In the genomic region with DNA sequence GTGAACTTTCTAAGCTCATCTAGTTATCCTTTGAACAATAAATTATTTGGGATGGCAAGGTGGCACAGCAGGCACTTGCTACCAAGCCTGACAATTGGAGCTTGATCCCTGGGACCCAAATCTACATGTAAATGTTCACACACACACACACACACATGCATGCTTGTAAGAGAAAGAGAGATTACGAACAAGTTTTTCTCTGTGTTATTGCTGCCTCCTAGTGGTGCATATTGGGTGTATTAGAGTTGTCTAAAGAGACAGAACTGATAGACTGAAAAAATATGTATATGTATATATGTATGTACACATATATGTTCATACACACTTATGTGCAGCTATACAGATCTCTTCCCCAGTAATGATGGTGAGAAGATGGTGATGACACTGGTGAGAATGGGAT, we compare ENCODE assay signal across 10 mouse cellular contexts. TPM values are rescaled to one million over a fixed set of nuclear protein-coding genes. Genes with fewer than 3 reads are reported as not detected.
DNase-seq lines count a peak whose midpoint lies in the region; ATAC-seq and TF ChIP-seq lines count a peak whose summit lies in the region.
"Had no signal": no experiment of that assay in that cellular context is flagged by ENCODE, and none has a peak within 500 bp of the region (broad histone marks: within the 10 kb centered on the region; RNA-seq: fewer than 3 reads in every experiment).

No protein-coding gene starts in this region.

- H3K27me3 ChIP-seq in hindbrain, postnatal 0 days (ENCODE audit: insufficient read depth, low read length) = no peaks in the 10 kb centered on the region
- H3K27me3 ChIP-seq in hindbrain, embryonic 10.5 days (ENCODE audit: insufficient read depth, poor library complexity, severe bottlenecking) = peaks cover 12% of the 10 kb centered on the region; the same call in 1 of the 2 replicates
- no peaks in the 10 kb centered on the region for H3K27me3 ChIP-seq in forebrain, postnatal 0 days (ENCODE audit: insufficient read depth, low read length)
- no peaks in the 10 kb centered on the region for H3K27me3 ChIP-seq in cerebellum, adult 2 months (ENCODE audit: control insufficient read depth, insufficient read depth, low read length)
- H3K27me3 ChIP-seq: heart, embryonic 15.5 days had no signal

- TF ChIP-seq CTCF in hindbrain, postnatal 0 days (IDR thresholded peaks at IDR 0.05; ENCODE audit: low read depth) = peak; percentile 76
- TF ChIP-seq CTCF in forebrain, postnatal 0 days (IDR thresholded peaks at IDR 0.05; ENCODE audit: low read depth) = peak; percentile 82
- TF ChIP-seq CTCF in cerebellum, adult 2 months (IDR thresholded peaks at IDR 0.05; ENCODE audit: borderline replicate concordance, insufficient read depth, low read depth, low read length) = no peak

- H3K9me3 ChIP-seq in hindbrain, postnatal 0 days (ENCODE audit: low read length) = no peaks in the 10 kb centered on the region
- H3K9me3 ChIP-seq in hindbrain, embryonic 10.5 days = no peaks in the 10 kb centered on the region
- no peaks in the 10 kb centered on the region for H3K9me3 ChIP-seq in forebrain, postnatal 0 days (ENCODE audit: low read length)
- H3K9me3 ChIP-seq: heart, embryonic 15.5 days had no signal

- no peak for TF ChIP-seq POLR2A in cerebellum, adult 2 months (IDR thresholded peaks at IDR 0.05; ENCODE audit: borderline replicate concordance, insufficient read depth, low read length)

- H3K27ac ChIP-seq in hindbrain, postnatal 0 days = no peak overlapping the region
- no peak overlapping the region for H3K27ac ChIP-seq in hindbrain, embryonic 10.5 days
- no peak overlapping the region for H3K27ac ChIP-seq in forebrain, postnatal 0 days (ENCODE audit: low read depth, low read length)
- no peak overlapping the region for H3K27ac ChIP-seq in cerebellum, adult 2 months (ENCODE audit: insufficient read depth, low read length)
- H3K27ac ChIP-seq: heart, embryonic 15.5 days had no signal

- no peaks in the 10 kb centered on the region for H3K36me3 ChIP-seq in hindbrain, postnatal 0 days (ENCODE audit: insufficient read depth, low read length)
- no peaks in the 10 kb centered on the region for H3K36me3 ChIP-seq in hindbrain, embryonic 10.5 days
- H3K36me3 ChIP-seq in forebrain, postnatal 0 days (ENCODE audit: insufficient read depth) = no peaks in the 10 kb centered on the region
- H3K36me3 ChIP-seq: heart, embryonic 15.5 days had no signal

- no peak overlapping the region for H3K9ac ChIP-seq in hindbrain, postnatal 0 days (replicated peaks; ENCODE audit: low read length)
- no peak overlapping the region for H3K9ac ChIP-seq in forebrain, postnatal 0 days
- H3K9ac ChIP-seq: heart, embryonic 15.5 days had no signal

- no peak overlapping the region for H3K4me2 ChIP-seq in hindbrain, postnatal 0 days (ENCODE audit: low read depth, low read length)
- no peak overlapping the region for H3K4me2 ChIP-seq in forebrain, postnatal 0 days (ENCODE audit: low read depth)
- H3K4me2 ChIP-seq: heart, embryonic 15.5 days had no signal

- peak; percentile 47; the same call in 1 of the 2 replicates for ATAC-seq in hindbrain, postnatal 0 days
- peak; percentile 60 for ATAC-seq in forebrain, postnatal 0 days

- H3K4me3 ChIP-seq in hindbrain, postnatal 0 days (ENCODE audit: low read length) = no peak overlapping the region
- no peak overlapping the region for H3K4me3 ChIP-seq in hindbrain, embryonic 10.5 days
- H3K4me3 ChIP-seq in forebrain, postnatal 0 days (ENCODE audit: low read depth, low read length) = no peak overlapping the region
- H3K4me3 ChIP-seq in cerebellum, adult 2 months (replicated peaks; ENCODE audit: insufficient read depth, low read depth, low read length) = no peak overlapping the region
- H3K4me3 ChIP-seq: heart, embryonic 15.5 days; myocyte had no signal

- peak; percentile 88 for DNase-seq in hindbrain, postnatal 0 days (ENCODE audit: low spot score)
- DNase-seq in hindbrain, embryonic 10.5 days (ENCODE audit: low spot score) = no peak
- peak; percentile 29 for DNase-seq in thymus, postnatal 14 days
- DNase-seq in thymus, postnatal 4 days = no peak
- DNase-seq in forebrain, postnatal 0 days = peak; percentile 84
- no peak for DNase-seq in gastrocnemius, adult 8-10 months (ENCODE audit: low spot score in 2 of 2)
- no peak for DNase-seq in cerebellum, adult 2 months
- no peak for DNase-seq in layer of hippocampus, adult 9-11 months

- H3K4me1 ChIP-seq in hindbrain, postnatal 0 days (ENCODE audit: insufficient read depth, low read length) = no peaks in the 10 kb centered on the region
- H3K4me1 ChIP-seq in hindbrain, embryonic 10.5 days (replicated peaks) = peaks cover 7% of the 10 kb centered on the region
- H3K4me1 ChIP-seq in forebrain, postnatal 0 days (ENCODE audit: insufficient read depth) = peaks cover 5% of the 10 kb centered on the region; the same call in 1 of the 2 replicates
- H3K4me1 ChIP-seq in cerebellum, adult 2 months (ENCODE audit: control insufficient read depth, insufficient read depth, low read length) = no peaks in the 10 kb centered on the region
- H3K4me1 ChIP-seq: heart, embryonic 15.5 days had no signal

- WGBS in hindbrain, postnatal 0 days = 14% methylated on average over 1 of the region's 1 CpGs
- WGBS in hindbrain, embryonic 10.5 days = 47% methylated on average over 1 of the region's 1 CpGs
- WGBS in forebrain, postnatal 0 days = 13% methylated on average over 1 of the region's 1 CpGs
- WGBS in cerebellum, adult 2 months = 26% methylated on average over 1 of the region's 1 CpGs

RNA-seq across cellular contexts. Expression of a gene that starts 6.5 kb away (rescaled TPM):
- 2.9 and 10.7 TPM in 2 replicates for total RNA-seq in hindbrain, postnatal 0 days (2014; rRNA removed)
- 8.3 and 11.2 TPM in 2 replicates for polyA plus RNA-seq in hindbrain, postnatal 0 days (2015; fragmentation: Nextera tagmentation; extraction: Ambion mirVana)
- 10.1 and 11.3 TPM in 2 replicates for polyA plus RNA-seq in hindbrain, embryonic 10.5 days (2016; fragmentation: Nextera tagmentation; extraction: Ambion mirVana)
- 15.3 and 17.2 TPM in 2 replicates for total RNA-seq in forebrain, postnatal 0 days (2014; rRNA removed)
- polyA plus RNA-seq in forebrain, postnatal 0 days (2015; fragmentation: Nextera tagmentation; extraction: Ambion mirVana) = 7.3 and 8.6 TPM in 2 replicates
- total RNA-seq in gastrocnemius, adult 8-10 months (2022) = 1 to 10 TPM; 1.0 to 4.5 (median 1.8) TPM
- 1.3 and 3.3 TPM in 2 replicates for polyA plus RNA-seq in cerebellum, adult 2 months (2012; rRNA removed)

Comparison
In these comparisons a context has a peak if more than half of its experiments do, and no peak if none do; other contexts are left out.
1. DNase-seq: peak in hindbrain, postnatal 0 days (single experiment), thymus, postnatal 14 days (single experiment) and forebrain, postnatal 0 days (single experiment); none in hindbrain, embryonic 10.5 days (single experiment), thymus, postnatal 4 days (single experiment), gastrocnemius, adult 8-10 months (0 of 2), cerebellum, adult 2 months (0 of 2) and layer of hippocampus, adult 9-11 months (single experiment).